Mouse (Mus musculus) retina, postnatal 1 day (tissue): Measurements from ENCODE around the gene Ccdc163.

Experiments used
- DNase-seq: peaks from one replicate; pipeline ENCODE4 v3.0.0-alpha.2; 2012

Ccdc163 gene

GRCm38 (mm10) chr4:116707666-116708065 lies 643 bp upstream of the Ccdc163 start:
- DNase-seq: no peak

DNA sequence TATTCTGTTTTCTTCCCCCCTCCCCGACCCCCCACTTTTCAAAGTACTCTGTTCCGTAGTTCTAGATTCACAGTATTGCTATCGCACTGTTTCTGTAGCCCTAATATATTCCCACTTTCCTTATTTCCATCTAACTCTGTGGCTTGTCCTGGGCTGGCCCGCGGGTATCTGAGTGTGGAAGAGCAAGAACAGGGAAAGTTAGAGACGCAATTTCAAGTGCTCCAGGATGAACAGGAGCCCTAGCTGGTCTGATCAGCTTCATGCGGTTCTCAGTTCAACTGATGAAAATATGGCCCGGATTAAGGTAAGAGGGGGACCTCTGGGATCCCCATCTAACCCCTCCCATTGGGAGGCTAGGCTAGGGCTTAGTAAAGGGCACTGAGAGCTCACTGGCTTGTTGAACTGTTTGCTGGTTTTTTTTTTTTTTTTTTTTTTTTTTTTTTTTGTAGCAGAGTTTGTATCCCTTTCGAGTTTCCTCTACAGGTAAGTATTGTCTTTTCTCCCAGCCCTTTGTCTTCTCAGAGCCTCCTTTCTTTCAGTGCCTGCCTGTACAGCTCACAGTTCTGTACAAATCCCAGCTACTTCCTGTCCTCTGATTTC lies 582 bp downstream of the Ccdc163 start:
- DNase-seq: no peak

- DNase-seq: no peak
These were observed 1.8 kb downstream of the Ccdc163 start for GRCm38 (mm10) chr4:116710154-116710553.

DNA sequence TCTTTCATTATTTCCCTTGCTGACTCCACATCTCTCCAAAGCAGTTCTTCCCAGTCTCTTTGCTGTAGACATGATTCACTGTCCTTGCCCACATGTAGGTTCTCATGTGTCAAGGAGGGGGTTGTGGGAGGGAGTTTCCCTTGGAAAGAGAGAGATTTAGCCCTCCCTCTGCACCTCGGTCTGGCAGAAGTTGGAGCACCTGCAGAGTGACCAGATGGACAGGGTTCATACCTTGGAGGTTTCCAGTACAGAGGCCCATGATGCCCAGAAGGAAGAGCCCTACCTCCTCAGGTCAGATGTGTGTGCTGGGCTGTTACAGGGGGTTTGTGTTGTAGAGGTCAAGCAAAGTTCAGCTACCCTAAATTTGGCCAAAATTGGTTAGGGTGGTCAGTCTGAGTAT lies 4.2 kb downstream of the Ccdc163 start:
- no peak for DNase-seq

DNA sequence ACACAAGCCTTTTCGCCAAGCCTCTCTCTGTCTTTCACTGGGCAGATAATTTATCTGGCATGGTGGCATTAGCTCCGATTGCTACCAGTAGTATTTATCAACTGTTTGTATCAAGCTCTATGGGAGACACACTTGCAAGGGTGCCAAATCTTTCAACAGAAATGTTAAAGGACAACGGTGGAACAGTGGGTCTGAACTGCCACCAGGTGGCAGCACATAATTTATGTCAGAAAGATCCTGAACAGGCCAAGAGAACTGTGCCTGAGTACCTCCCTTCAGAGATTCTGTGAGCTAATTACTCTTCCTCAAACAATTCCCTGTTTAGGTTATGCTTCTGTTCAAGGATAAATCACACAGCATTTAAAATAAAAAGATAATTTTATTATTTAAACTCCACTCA lies 11.1 kb downstream of the Ccdc163 start:
- DNase-seq: peak; percentile 90

GRCm38 (mm10) chr4:116720343-116721097 lies 12.2 kb downstream of the Ccdc163 start, which contains the start of gene Tesk2:
Tesk2 (plus strand) TSS chr4:116720948.
- DNase-seq: peak; percentile 100

DNA sequence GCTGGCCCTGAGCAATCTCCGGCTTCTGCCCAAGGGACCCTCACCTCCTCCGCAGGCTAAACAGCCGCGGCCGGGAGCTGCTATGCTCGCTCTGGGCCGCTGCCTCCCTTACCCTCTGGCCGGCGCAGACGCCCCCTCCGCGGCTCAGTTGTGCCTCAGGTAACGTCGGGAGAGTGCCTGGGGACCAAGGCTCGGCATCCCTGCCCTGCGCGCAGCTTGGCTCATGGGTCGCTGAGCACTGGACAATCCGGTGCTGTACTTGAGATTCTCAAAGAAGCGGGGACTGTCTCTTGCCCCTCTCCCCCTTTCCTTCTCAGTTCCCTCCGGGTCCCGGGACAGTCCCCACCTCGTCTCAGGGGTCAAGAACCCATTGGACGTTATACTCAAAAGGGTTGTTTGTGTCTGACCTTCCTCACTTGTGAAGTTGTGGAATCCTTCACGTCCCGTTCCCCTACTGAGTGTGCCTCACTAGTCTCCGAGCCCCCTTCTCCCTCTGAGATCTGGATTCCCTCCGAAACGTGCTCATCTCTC lies 12.9 kb downstream of the Ccdc163 start:
- DNase-seq: no peak

GRCm38 (mm10) chr4:116722230-116722629 lies 13.9 kb downstream of the Ccdc163 start:
- DNase-seq: peak; percentile 31

DNA sequence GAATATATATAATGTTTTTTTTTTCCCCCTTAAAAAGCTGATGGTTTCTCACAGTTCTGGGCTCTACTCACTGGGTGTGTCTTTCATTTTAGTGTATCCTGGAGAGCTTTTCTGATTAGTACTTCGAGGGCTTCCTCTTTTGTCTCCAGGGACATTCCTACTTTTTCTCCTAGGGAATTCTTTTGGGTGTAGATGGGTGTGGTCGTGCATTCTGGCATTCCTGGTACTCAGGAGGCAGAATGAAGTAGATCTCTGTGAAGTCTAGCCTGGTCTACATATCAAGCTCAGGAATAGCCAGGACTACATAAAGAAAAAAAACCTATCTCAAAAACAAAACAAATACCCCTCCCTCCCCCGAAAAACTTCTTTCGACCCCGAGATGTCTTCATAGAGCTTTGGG lies 17.1 kb downstream of the Ccdc163 start:
- no peak for DNase-seq

- no peak for DNase-seq
These were observed 19.1 kb downstream of the Ccdc163 start for GRCm38 (mm10) chr4:116727401-116727800.

DNA sequence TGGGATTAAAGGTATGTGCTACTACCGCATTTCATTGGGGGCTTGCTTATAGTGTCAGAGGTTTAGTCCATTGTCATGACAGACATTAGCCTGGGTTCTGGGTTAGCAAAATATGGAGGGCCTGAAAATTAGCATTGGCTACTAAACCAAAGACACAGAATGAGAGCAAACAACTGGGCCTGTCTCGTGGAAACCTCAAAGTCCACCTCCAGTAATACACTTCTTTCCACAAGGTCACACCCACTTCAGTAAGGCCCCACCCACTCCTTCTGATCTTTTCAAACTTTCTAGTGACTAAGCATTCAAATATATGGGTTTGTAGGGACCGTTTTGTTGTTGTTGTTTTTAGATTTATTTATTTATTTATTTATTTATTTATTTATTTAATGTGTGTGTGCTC lies 21.2 kb downstream of the Ccdc163 start:
- no peak for DNase-seq

DNA sequence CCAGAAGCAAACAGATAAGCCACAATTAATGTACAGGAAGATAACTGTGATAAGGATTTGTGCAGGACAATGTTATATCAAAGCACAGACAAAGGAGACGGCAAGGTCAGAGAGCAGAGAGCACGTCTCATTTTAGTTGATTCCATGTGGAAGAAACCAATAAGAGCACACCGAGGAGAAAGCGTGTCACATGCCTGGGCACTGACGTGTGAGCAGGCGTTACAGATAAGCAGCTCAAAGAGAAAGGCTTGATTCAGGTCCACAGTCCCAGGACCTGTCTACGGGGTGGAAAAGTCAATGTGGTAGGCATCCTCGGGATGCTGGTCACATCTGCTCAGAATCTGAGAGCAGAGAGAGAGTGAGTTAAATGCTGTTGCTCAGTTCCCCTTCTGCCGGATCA lies 22.8 kb downstream of the Ccdc163 start:
- DNase-seq: no peak

DNA sequence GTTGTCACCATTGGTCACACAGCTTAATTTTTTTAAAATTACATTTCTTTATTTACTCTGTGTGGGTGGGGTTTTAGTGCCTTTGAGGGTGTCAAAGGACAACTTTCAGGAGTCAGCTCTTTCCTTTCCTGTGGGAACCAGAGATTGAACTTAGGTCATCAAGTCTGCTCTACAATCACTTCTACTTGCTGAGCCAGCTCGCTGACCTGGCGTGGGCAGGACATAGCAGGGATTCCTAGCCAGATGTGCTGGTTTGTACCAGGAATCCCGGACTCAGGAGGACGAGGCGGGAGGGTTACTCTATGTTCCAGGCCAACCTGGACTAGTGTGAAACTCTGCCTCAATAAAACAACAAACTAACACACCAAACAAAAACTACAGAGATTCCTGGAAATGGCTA lies 24.0 kb downstream of the Ccdc163 start:
- DNase-seq: no peak

DNA sequence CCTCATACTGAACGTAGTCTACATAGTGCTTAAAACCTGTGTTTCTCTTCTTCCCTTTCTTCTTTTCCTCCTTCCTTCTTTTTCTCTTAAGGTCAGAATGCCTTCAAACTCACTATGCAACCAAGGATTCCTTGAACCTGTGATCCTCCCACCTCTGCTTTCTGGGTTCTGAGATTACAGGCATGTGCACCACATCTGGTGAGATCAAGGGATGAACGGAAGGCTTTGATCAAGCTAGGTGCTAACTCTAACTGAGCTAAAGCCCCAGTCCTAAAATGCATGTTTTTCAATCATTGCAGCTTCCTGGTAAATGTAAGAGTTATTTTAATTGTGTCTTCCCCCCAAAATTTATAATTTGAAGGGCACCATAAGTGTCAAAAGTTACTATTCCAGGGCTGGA lies 26.7 kb downstream of the Ccdc163 start:
- DNase-seq: no peak

GRCm38 (mm10) chr4:116738972-116739751 lies 30.9 kb downstream of the Ccdc163 start:
- DNase-seq: no peak

- no peak for DNase-seq
These were observed 41.4 kb downstream of the Ccdc163 start for GRCm38 (mm10) chr4:116749750-116750149.

GRCm38 (mm10) chr4:116761914-116762313 lies 53.6 kb downstream of the Ccdc163 start:
- DNase-seq: no peak

DNA sequence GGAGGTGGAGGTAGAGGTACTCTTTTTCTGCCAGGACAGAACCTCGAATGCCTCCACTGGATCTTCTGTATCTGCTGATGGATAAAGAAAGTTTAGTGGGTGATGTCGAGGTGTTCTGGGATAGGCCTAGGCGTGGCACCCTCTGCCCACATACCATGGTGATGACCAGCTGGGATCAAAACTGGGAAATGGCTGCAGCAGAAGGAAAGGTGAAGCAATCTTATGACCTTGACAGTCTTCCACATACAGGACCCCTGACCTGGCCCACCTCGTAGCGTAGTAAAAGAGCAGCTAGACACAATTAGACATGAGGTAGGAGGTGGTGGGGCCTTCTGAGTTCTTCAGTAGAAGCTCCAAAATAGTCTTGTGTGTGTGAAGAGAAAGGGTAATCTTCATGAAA lies 55.7 kb downstream of the Ccdc163 start:
- DNase-seq: no peak

DNA sequence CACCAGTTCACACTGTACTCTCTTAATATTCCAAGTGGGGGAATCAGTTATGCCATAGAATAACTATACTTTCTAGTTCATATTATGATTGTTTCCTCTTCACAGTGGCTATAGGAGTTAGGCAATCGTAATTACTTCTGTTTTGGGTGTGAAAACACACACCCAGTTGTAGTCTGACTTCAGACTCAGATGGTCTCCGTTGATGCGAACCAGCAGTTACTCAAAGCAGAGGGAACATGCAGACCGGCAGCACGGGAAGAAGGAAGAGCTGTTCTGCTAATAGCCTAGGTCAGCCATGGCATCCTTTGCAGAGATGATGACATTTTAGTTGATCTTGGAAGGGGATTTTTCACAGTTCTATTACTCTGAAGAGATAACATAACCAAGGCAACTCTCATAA lies 60.2 kb downstream of the Ccdc163 start:
- DNase-seq: no peak

GRCm38 (mm10) chr4:116769060-116769459 lies 60.8 kb downstream of the Ccdc163 start:
- no peak for DNase-seq

GRCm38 (mm10) chr4:116776391-116776790 lies 68.1 kb downstream of the Ccdc163 start:
- DNase-seq: no peak

DNA sequence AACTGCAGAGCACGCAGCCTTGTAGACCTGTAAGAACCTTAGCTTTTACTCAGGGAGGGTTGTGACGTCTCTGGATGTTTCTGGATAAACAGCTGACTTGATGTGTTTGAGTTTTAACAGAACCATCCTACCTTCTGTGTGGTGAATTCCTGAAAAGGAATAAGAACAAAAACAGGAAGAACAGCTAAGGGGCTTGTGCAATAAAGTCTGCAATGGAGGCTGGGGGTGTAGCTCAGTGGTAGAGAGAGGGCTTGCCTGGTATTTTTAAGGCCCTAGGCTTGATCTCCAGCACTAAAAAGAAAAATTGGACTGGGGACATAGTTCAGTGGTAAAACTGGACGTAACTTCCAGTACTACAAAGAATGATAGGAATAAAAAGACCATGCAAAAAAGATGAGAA lies 68.8 kb downstream of the Ccdc163 start:
- DNase-seq: no peak

- no peak for DNase-seq
These were observed 72.2 kb downstream of the Ccdc163 start for GRCm38 (mm10) chr4:116780541-116780940.

- no peak for DNase-seq
These were observed 73.1 kb downstream of the Ccdc163 start for GRCm38 (mm10) chr4:116781366-116781765.
